Mouse (Mus musculus) ES-Bruce4 (cell line): Measurements from ENCODE around the gene Rufy2. TPM values are rescaled to one million over a fixed set of nuclear protein-coding genes. Genes with fewer than 3 reads are reported as not detected.
A peak's percentile ranks its signal among the peaks of the same experiment; 100 is the strongest.

Source experiments
- H3K27ac ChIP-seq: 2 replicates; pipeline ENCODE4 v1.5.1; 2012; ENCODE audit warnings: low read length, inconsistent platforms; ENCODE audit not compliant: insufficient read depth
- H3K27me3 ChIP-seq: 2 replicates; pipeline ENCODE4 v1.6.1; 2012; ENCODE audit warnings: mild to moderate bottlenecking, low read length, inconsistent platforms; ENCODE audit not compliant: control insufficient read depth, poor library complexity, insufficient read depth, severe bottlenecking
- H3K36me3 ChIP-seq: 2 replicates; pipeline ENCODE4 v1.6.1; 2012; ENCODE audit warnings: inconsistent platforms, mild to moderate bottlenecking, low read length, moderate library complexity; ENCODE audit not compliant: control insufficient read depth, poor library complexity, insufficient read depth, severe bottlenecking
- H3K4me1 ChIP-seq: one replicate; pipeline ENCODE4 v1.8.1; 2011; ENCODE audit warnings: low read length; ENCODE audit not compliant: control insufficient read depth, insufficient read depth
- H3K4me3 ChIP-seq: 2 replicates; pipeline ENCODE4 v1.5.1; 2011; ENCODE audit warnings: low read depth, mild to moderate bottlenecking, low read length
- H3K9ac ChIP-seq: 2 replicates; pipeline ENCODE4 v1.6.1; 2012; ENCODE audit warnings: low read depth, mild to moderate bottlenecking, inconsistent platforms; ENCODE audit not compliant: poor library complexity, severe bottlenecking
- H3K9me3 ChIP-seq: replicated peaks from 2 replicates; pipeline ENCODE4 v1.6.1; 2012; ENCODE audit warnings: mild to moderate bottlenecking, low read length, inconsistent platforms; ENCODE audit not compliant: control insufficient read depth, poor library complexity, insufficient read depth, severe bottlenecking
- CTCF ChIP-seq: IDR thresholded peaks from one replicate; pipeline ENCODE4 v1.8.1; 2011; ENCODE audit warnings: low read depth, low read length
- EP300 ChIP-seq: IDR thresholded peaks from 2 replicates; pipeline ENCODE4 v1.6.1; 2011; ENCODE audit warnings: low read depth, low read length; ENCODE audit not compliant: insufficient read depth
- POLR2A ChIP-seq: IDR thresholded peaks from one replicate; pipeline ENCODE4 v1.8.1; 2011; ENCODE audit warnings: low read length; ENCODE audit not compliant: insufficient read depth
- polyA plus RNA-seq: library from polyadenylated mRNA; stranded (reverse); fragments of >200 nt; gene quantifications from 2 replicates; pipeline ENCODE4 v1.2.4, GENCODE M21; 2011; ENCODE audit warnings: low read depth; ENCODE audit not compliant: missing spikeins, insufficient read depth, insufficient read length

Rufy2 gene
- polyA plus RNA-seq, 1 experiment: 32.0 TPM

- TF ChIP-seq EP300 (no peak), POLR2A (no peak), CTCF (no peak)
- H3K27me3 ChIP-seq: no peaks in the 10 kb centered on the region
- H3K9ac ChIP-seq: no peak overlapping the region
- no peaks in the 10 kb centered on the region for H3K9me3 ChIP-seq
- no peaks in the 10 kb centered on the region for H3K4me1 ChIP-seq
- H3K4me3 ChIP-seq: no peak overlapping the region
- no peak overlapping the region for H3K27ac ChIP-seq
- peaks cover 38% of the 10 kb centered on the region for H3K36me3 ChIP-seq
Observed at GRCm38 (mm10) chr10:63019304-63019703, 39.3 kb downstream of the Rufy2 start.

- no peak overlapping the region for H3K4me3 ChIP-seq
- TF ChIP-seq POLR2A (no peak), EP300 (no peak), CTCF (no peak)
- peak overlapping the region; percentile 99 for H3K9ac ChIP-seq
- no peaks in the 10 kb centered on the region for H3K27me3 ChIP-seq
- no peaks in the 10 kb centered on the region for H3K9me3 ChIP-seq
- peaks cover 18% of the 10 kb centered on the region for H3K36me3 ChIP-seq
- peaks cover 2% of the 10 kb centered on the region for H3K4me1 ChIP-seq
- no peak overlapping the region for H3K27ac ChIP-seq
Observed at GRCm38 (mm10) chr10:63021702-63022101, 41.7 kb downstream of the Rufy2 start.

GRCm38 (mm10) chr10:63022541-63023120 is 42.6 kb downstream of the Rufy2 start:
- H3K27ac ChIP-seq: no peak overlapping the region
- peaks cover 9% of the 10 kb centered on the region for H3K36me3 ChIP-seq
- H3K27me3 ChIP-seq: no peaks in the 10 kb centered on the region
- peak overlapping the region; percentile 99 for H3K9ac ChIP-seq
- H3K4me3 ChIP-seq: peak overlapping the region; percentile 83
- TF ChIP-seq POLR2A (no peak), CTCF (no peak), EP300 (no peak)
- peaks cover 2% of the 10 kb centered on the region for H3K4me1 ChIP-seq
- no peaks in the 10 kb centered on the region for H3K9me3 ChIP-seq

- Histone ChIP-seq H3K9ac (peak overlapping the region; percentile 99), H3K4me3 (peak overlapping the region; percentile 83), H3K27me3 (no peaks in the 10 kb centered on the region), H3K4me1 (peaks cover 2% of the 10 kb centered on the region), H3K36me3 (peaks cover 5% of the 10 kb centered on the region; the same call in 1 of the 2 replicates), H3K9me3 (no peaks in the 10 kb centered on the region), H3K27ac (peak overlapping the region; percentile 76)
- TF ChIP-seq EP300 (no peak), POLR2A (no peak), CTCF (no peak)
Observed at GRCm38 (mm10) chr10:63023121-63023748, 43.2 kb downstream of the Rufy2 start.

GRCm38 (mm10) chr10:63023749-63024579 is 43.9 kb downstream of the Rufy2 start, which contains the start of the genes Hnrnph3 and Pbld2:
Gene Hnrnph3 (minus strand): TSS chr10:63024217.
Gene Pbld2 (plus strand): TSS chr10:63024315.
- Histone ChIP-seq H3K9ac (peak within 1 kb of the TSS; percentile 99), H3K9me3 (no peaks in the 10 kb centered on the region), H3K4me1 (peaks cover 2% of the 10 kb centered on the region), H3K27me3 (no peaks in the 10 kb centered on the region), H3K36me3 (peaks cover 3% of the 10 kb centered on the region; the same call in 1 of the 2 replicates), H3K27ac (peak within 1 kb of the TSS; percentile 80), H3K4me3 (peak within 1 kb of the TSS; percentile 86)
- TF ChIP-seq CTCF (no peak), POLR2A (peak; percentile 75), EP300 (0 out of 2 replicates have a peak, but pooled peaks have one; percentile 26)

GRCm38 (mm10) chr10:63024580-63024910 is 44.5 kb downstream of the Rufy2 start:
- Histone ChIP-seq H3K9me3 (no peaks in the 10 kb centered on the region), H3K9ac (peak overlapping the region; percentile 81), H3K27ac (peak overlapping the region; percentile 80), H3K4me3 (peak overlapping the region; percentile 86), H3K36me3 (no peaks in the 10 kb centered on the region; the same call in 1 of the 2 replicates), H3K4me1 (peaks cover 2% of the 10 kb centered on the region), H3K27me3 (no peaks in the 10 kb centered on the region)
- peak; percentile 20 for TF ChIP-seq CTCF
- no peak for TF ChIP-seq POLR2A
- no peak for TF ChIP-seq EP300
